Mouse (Mus musculus) heart, postnatal 25 days (tissue): ENCODE results near the gene Dnm1l. TPM values are rescaled to one million over a fixed set of nuclear protein-coding genes. Genes with fewer than 3 reads are reported as not detected.
"Not testable (repeated sequence)": the region's sequence is repeated elsewhere in the genome, so short reads cannot be mapped to it uniquely, and the experiment has no call there.

ENCODE experiments used
- DNase-seq: peaks from one replicate; pipeline ENCODE4 v3.0.0; 2022; ENCODE audit warnings: low spot score
- intact Hi-C: fragments of 180-260 bp; cut with DNase I; formaldehyde crosslinking; loops from one replicate; pipeline ENCODE4 v1.15.1; 2025
- total RNA-seq, 2 experiments: library from RNA; stranded (reverse); gene quantifications; 2 replicates each; pipeline ENCODE4 v1.2.3; 2021

Gene Dnm1l
- total RNA-seq = 100 to 1,000 TPM; 103 to 108 TPM

DNA sequence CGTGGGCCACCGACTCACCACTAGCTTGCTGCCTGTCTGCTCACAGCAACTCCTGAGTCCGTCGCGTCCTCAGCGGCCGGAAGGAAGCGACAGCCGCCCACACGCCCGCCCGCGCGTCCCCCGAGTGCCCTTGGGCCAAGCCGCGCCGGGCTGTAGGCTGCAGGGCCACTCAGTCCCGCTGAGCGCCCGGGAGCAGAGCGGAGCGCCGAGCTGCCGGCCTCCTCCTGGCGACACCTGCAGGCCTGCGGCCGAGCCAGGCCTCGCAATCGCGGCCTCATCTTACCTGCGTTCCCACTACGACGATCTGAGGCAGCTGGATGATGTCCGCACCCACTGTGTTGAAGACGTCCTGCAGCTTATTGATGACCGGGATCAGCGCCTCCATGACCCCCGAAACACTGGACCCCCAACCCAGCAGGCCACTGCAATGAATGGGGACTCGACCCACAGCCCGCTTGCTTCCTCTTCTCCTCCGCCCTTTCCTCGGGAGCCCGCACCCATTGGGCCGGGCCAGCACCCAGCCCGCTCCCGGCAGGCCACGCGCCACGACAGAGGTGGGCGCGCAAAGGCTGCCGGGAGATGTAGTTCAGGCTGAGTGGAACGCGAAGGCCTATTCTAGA is at the start of gene Dnm1l:
Dnm1l (minus strand) TSS at position 479 of the 620 bp plus-strand sequence.
- intact Hi-C loops = loop anchor here (2.0 to 10.0 kb wide), 2 partner anchors 56 to 226 kb away; partner anchors contain the start of gene Yars2
- peak; percentile 83 for DNase-seq

DNA sequence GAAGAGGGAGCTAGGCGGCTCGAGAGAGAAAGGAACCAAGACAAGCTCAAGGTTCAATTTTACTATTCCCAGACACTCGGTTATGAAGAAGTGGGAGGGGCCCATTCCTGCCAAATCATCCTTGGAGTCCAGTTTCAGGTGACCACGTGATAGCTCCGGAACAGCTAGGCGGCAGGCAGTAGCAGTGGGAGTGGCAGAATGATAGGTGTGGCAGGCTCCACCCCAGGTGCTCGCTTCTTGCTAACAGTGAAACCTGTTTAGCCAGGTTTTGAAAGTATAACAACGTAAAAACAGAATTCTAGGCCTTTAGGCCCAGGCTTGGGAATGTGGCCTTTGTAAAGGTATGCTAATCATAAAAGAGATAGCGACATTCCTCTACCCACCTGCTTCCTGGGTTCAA is 8.5 kb upstream of the Dnm1l start:
- intact Hi-C loops, DNase-seq: not testable (repeated sequence)

DNA sequence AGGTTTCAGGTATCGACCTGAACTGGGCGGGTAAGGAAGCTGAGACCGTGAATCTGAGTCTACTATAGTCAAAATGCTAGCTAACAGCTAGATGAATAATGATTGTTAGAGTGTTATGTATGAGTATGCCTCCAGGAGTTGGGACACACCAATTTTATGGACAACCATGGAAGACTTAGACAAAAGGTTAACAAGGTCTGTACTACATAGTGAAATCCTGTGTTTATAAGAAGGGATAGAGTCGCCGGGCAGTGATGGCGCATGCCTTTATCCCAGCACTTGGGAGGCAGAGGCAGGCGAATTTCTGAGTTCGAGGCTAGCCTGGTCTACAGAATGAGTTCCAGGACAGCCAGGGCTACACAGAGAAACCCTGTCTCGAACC is 333 bp upstream of the Dnm1l start:
- intact Hi-C loops = loop anchor here (2.0 to 10.0 kb wide), 2 partner anchors 56 to 226 kb away; partner anchors contain the start of gene Yars2
- not testable (repeated sequence) for DNase-seq

DNA sequence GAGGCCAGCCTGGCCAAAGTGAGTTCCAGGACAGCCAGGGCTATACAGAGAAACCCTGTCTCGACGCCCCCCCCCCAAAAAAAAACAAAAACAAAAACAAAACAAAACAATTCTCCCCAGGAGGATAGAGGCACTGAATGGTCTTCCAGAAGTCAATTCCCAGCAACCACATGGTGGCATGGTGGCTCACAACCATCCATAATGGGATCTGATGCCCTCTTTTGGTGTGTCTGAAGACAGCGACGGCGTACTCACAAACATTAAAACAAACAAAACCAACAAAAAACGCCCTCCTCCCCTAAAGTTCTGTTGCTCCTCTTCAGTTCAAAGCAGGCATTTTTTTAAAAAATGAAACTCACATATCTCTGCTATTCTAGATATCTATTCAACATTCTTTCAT is 851 bp downstream of the Dnm1l start:
- DNase-seq = no peak
- intact Hi-C loops = loop anchor here (2.0 to 10.0 kb wide), 2 partner anchors 55 to 227 kb away; partner anchors contain the start of gene Yars2

DNA sequence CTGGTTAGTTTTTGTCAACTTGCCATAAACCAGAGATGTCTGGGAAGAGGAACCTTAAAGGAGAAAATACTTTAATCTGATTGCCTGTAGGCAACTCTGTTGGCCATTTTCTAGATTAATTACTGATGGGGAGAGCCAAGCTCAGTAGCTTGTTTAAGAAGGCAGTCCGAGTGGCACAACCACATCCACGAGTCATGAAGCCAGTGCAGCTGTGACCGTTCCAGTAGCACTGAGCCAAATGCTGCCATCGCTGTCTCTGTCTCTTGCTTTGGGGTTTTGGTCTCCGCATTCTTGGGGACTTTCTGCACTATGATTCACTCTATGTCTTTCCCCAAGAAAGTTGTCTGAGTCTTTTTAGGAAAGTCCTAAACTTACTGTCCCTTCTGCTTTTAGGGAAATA is 12.3 kb downstream of the Dnm1l start:
- DNase-seq = no peak
- intact Hi-C loops = no loop called here

DNA sequence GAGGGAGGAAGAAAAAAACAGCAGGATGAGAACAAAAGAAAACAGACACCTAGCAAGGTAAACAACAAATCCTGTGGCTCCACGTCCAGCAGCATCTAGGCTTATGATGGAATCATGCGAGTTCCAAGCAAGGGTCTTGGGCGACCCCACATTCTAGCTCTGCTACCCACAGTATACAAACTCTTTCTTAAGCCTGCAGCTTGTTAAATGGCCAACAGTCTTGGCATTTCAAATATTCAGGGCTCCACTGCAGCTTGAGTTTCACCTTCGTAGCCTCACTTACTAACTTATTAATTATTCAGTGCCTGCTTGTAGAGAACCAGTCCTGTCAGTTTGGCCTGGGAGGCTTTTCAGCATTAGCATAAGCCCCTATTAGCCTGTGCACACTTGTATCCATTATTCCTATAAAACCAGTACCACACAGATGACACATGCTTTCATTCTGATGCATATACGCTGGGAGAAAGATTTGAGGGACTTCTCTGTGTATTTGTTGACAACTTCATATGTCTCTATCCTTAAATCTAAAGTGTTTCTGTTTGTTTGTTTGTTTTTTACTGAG is 32.9 kb downstream of the Dnm1l start:
- intact Hi-C loops = no loop called here
- no peak for DNase-seq

DNA sequence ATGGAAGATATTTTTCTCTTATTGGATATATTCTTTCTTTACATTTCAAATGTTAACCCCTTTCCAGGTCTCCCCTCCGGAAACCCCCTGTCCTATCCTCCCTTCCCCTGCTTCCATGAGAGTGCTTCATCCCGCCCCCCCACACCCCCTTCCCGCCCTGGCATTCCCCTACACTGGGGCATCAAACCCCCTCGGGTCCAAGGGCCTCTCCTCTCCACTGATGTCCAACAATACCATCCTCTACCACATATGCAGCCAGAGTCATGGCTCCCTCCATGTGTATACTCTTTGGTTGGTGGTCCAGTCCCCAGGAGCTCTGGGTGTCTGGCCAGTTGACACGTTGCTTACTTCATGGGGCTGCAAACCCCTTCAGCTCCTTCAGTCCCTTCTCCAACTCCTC is 47.4 kb downstream of the Dnm1l start:
- intact Hi-C loops = no loop called here
- no peak for DNase-seq

DNA sequence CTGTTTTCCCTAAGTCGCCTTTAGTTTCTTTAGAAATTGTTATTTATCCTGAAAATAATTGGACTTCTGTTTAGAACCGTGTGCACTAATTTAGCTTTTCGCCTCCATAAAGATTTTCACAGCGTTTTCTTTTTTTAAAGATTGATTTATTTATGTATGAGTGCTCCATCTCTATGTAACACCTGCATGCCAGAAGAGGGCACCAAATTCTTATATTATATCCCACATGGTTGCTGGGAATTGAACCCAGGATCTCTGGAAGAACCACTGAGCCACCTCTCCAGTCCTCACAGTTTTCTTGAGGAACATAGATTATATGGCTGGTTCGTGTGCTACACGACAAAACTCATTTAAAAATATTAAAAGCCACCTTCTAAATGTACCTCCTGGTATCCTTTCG is 54.9 kb downstream of the Dnm1l start:
- intact Hi-C loops = loop anchor here (2.0 to 10.0 kb wide), 4 partner anchors 55 to 467 kb away; partner anchors contain the start of genes Dnm1l and Mzt2
- no peak for DNase-seq

DNA sequence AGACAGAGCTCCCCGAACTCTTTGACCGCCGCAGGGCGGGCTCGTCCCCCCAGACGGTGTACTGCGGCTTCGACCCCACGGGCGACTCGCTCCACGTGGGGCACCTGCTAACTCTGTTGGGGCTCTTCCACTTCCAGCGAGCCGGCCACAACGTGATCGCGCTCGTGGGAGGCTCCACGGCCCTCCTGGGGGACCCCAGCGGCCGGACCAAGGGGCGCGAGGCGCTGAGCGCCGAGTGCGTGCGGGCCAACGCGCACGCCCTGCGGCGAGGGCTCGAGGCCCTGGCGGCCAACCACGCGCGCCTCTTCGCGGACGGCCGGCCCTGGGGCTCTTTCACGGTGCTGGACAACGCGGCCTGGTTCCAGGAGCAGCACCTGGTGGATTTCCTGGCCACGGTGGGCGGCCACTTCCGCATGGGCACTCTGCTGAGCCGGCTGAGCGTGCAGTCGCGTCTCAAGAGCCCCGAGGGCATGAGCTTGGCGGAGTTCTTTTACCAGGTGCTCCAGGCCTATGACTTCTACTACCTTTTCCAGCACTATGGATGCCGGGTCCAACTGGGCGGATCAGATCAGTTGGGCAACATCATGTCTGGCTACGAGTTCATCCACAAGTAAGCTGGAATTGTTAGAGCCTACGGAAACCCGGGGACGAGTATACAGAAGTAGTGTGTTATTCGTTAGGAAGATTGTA is 55.5 kb downstream of the Dnm1l start:
- DNase-seq = peak; percentile 6

DNA sequence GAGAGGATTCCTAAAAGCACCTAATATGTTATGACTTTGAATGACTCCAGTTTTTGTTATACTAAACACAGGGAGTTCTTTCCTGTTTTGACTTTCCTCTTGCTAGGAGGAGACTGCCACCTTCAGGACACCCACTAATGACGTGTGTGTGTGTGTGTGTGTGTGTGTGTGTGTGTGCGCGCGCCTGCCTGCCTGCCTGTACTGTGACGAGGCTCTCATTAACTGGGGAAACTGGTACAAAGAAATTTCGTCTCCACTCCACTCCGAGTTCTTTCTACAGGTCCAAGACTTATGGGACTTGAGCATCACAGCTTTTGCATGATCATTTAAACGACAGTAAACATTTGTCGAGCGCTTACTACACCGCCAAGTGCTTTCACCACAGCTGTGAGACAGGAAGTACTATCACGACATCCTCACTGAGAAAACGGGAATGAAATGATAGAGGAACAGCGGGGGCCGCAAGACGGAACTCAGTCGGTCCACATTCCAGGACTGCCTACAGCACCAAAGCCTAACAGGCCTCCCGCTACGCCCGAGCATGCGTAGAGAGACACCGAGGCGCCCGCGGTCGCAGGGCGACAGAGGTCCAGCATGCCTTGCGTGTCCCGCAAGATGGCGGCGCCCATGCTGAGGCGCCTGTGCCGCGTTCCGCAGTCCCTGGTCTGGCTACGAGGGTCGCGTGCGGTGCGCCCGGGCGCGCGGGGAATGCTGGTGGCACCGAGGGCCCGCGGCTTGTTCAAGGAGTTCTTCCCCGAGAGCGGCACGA is 56.2 kb downstream of the Dnm1l start, which contains the start of gene Yars2:
Yars2 (plus strand) TSS at position 597 of the 769 bp plus-strand sequence.
- intact Hi-C loops = loop anchor here (2.0 to 10.0 kb wide), 4 partner anchors 56 to 465 kb away; partner anchors contain the start of genes Dnm1l and Mzt2
- DNase-seq = peak; percentile 81

More for the DNA sequence above, 55.5 kb downstream of the Dnm1l start:
- intact Hi-C loops = loop anchor here (2.0 to 10.0 kb wide), 4 partner anchors 56 to 466 kb away; partner anchors contain the start of genes Dnm1l and Mzt2

DNA sequence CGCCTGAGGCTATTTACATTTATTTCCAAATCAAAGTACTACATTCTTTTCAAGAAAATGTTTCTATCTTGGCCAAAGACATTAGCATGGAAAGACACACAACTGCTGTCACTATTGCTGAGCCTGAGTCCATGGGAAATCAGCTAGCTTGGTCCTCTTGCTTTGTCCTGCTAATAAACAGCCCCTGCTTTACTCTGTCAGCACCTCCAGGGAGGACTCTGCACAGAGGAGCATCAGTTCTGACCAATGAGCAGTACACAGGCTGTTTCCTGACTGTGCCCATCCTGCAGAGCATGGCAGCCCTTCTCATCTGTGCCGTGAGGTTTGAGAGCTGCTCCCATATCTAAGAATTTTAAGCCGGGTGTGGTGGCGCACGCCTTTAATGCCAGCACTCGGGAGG is 85.0 kb downstream of the Dnm1l start:
- intact Hi-C loops = no loop called here
- DNase-seq = no peak

DNA sequence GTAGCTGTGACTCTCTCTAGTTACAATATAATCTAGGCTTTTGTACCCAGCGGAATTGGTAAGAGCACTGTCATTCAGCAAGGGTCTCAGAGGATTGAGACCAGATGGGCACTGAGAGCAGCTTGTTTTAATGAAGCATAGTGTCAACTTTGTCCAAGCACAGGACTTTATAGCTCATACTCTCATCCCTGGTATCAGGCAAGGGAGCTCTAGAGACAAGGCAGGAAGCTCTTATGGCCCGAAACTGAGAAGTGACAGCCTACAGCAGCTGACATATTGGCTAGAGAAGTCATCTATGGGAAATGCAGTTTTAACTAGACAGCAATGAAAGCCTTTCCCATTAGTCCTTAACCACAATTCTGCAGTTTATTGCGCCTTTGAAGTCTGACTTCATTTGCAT is 85.8 kb downstream of the Dnm1l start:
- intact Hi-C loops = no loop called here
- no peak for DNase-seq

DNA sequence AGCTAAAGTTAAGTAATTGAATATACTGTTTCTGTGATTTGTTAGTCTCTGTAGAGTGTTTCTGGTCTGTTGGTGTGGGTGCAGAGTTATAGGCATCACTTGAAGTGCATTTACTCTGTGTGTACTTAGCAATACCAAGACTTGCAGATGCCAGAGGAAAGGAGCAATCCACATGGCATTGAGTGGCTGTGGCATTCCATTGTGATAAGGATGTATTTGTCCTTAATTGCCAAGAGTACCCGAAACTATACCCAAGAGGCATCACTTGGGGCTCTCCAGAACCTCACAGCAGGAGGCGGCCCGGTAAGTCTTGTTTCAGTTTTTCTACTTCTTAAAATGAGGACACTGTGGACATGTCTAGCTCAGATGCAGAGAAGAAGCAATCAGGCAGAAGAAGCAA is 96.3 kb downstream of the Dnm1l start:
- intact Hi-C loops = no loop called here
- DNase-seq = no peak

Other genes with a start within 250 kb of the Dnm1l start
- gene Pkp2, start 145.6 kb downstream of the Dnm1l start, total RNA-seq = 100 to 1,000 TPM; 137 to 142 TPM
- 10 to 100 TPM; 31.0 to 36.4 TPM for gene Yars2, start 56.0 kb downstream of the Dnm1l start, total RNA-seq
- gene Fgd4, start 241.6 kb upstream of the Dnm1l start, total RNA-seq = 10 to 100 TPM; 48.1 to 50.0 TPM